Mouse (Mus musculus): Measurements from ENCODE around the gene Kcnh2. TPM values are rescaled to one million over a fixed set of nuclear protein-coding genes. Genes with fewer than 3 reads are reported as not detected.

The Kcnh2 gene
- polyA plus RNA-seq, 1 experiment, result 26.3 TPM

DNA sequence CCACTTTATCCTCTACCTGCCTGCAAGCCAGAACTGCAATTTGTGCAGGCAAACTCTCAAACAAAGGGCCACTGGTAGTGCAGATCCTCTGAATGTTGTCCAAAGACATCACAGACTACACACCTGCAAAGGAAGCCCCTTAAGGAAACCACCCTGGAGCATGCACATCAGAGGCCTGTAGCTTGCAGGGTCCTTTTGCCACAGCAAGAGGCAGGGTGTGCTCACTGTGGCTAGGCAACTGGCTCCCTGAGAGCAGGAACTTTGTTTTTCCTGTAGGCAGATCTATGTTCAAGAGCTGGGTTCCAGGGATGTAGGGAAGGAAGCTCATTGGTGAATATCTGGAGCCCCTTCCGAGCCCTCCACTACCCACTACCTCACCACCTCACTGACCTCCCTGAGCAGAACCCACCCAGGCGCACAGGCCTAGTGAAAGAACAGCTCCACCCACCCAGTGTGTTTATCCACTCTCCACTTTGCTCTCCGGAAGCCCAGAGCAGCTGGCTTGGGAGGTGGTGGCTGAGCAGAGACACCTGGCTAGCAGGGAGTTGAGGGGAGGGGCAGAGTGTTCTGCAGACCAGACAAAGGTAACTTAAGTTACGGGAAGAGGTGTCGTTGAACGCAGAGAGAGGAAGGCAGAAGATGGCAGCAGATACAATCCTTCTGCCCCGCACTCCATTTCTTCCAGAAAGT is 4.1 kb downstream of the Kcnh2 start:
- TF ChIP-seq CTCF (IDR thresholded peaks at IDR 0.05; ENCODE audit: extremely low read depth, insufficient read length, insufficient replicate concordance, low read depth, low read length) (no peak), POLR2A (IDR thresholded peaks at IDR 0.05; ENCODE audit: low read depth, low read length) (no peak)
- 0 out of 2 replicates have a peak overlapping the region, but pooled peaks have one; percentile 68 for H3K4me3 ChIP-seq (ENCODE audit: low read depth, low read length)

DNA sequence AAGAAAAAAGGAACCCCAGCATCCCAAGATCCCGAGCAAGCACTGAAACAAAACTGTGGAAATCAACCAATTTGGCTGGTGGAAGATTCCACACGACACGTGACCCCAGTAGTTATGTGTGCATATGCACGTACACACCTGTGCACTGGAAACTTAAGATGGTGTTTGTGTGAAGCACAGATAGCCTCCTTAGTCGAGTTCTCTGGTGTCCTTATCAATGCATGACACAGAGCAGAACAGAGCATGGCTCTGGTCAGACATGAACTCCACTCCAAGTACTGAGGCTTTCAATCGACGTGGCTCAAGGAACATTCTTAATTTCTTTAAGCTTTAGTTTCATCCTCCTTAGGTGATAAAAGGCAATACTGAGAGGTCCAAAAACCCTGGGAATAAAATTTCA is 5.1 kb downstream of the Kcnh2 start:
- no peak for TF ChIP-seq POLR2A (IDR thresholded peaks at IDR 0.05; ENCODE audit: low read depth, low read length)
- no peak for TF ChIP-seq CTCF (IDR thresholded peaks at IDR 0.05; ENCODE audit: extremely low read depth, insufficient read length, insufficient replicate concordance, low read depth, low read length)
- Histone ChIP-seq H3K4me1 (ENCODE audit: control insufficient read depth, insufficient read depth, insufficient read length, low read length) (peaks cover 18% of the 10 kb centered on the region), H3K36me3 (ENCODE audit: control insufficient read depth, insufficient read depth, low read length) (no peaks in the 10 kb centered on the region), H3K27me3 (ENCODE audit: control insufficient read depth, insufficient read depth, low read length) (peaks cover 7% of the 10 kb centered on the region), H3K27ac (ENCODE audit: insufficient read depth, low read depth, low read length) (no peak overlapping the region), H3K4me3 (ENCODE audit: low read depth, low read length) (no peak overlapping the region)
- WGBS, result 88% methylated on average over 7 of the region's 7 CpGs

More for the DNA sequence above, 4.1 kb downstream of the Kcnh2 start:
- WGBS, result 37% methylated on average over 7 of the region's 7 CpGs
- Histone ChIP-seq H3K27me3 (ENCODE audit: control insufficient read depth, insufficient read depth, low read length) (peaks cover 17% of the 10 kb centered on the region), H3K4me1 (ENCODE audit: control insufficient read depth, insufficient read depth, insufficient read length, low read length) (peaks cover 20% of the 10 kb centered on the region), H3K27ac (ENCODE audit: insufficient read depth, low read depth, low read length) (peak overlapping the region; percentile 32; the same call in 1 of the 2 replicates), H3K36me3 (ENCODE audit: control insufficient read depth, insufficient read depth, low read length) (no peaks in the 10 kb centered on the region)

DNA sequence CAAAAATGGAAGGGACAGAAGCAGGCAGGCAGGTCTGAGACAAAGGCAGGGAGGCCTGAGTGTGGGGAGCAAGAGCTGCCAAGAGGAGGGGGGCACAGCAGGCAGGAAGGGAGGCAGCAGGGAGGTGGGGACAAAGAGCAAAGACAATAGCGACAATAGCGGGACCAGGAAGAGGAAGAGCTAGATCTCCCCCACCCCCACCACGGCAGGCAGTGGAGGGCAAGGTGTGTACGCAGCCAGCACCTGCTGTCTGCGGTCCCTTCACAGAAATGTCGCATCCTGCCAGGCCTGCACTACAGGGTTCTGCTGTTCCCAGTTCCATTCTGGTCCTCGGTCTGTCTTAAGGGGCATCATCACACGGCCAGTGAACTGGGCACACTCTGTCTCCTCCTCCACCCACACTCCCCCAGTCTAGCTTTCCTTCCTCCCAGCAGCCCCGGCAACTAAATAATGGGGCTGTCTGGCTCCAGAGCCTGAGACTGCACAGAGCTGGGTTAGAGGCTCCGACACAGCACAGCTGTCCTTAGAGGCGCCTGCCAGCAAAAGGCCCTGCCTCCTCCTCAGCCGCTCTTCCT is 6.8 kb downstream of the Kcnh2 start:
- Histone ChIP-seq H3K27me3 (ENCODE audit: control insufficient read depth, insufficient read depth, low read length) (no peaks in the 10 kb centered on the region; the same call in 1 of the 2 replicates), H3K4me3 (ENCODE audit: low read depth, low read length) (no peak overlapping the region), H3K27ac (ENCODE audit: insufficient read depth, low read depth, low read length) (peak overlapping the region; percentile 40; the same call in 1 of the 2 replicates), H3K4me1 (ENCODE audit: control insufficient read depth, insufficient read depth, insufficient read length, low read length) (peaks cover 18% of the 10 kb centered on the region), H3K36me3 (ENCODE audit: control insufficient read depth, insufficient read depth, low read length) (no peaks in the 10 kb centered on the region)
- TF ChIP-seq CTCF (IDR thresholded peaks at IDR 0.05; ENCODE audit: extremely low read depth, insufficient read length, insufficient replicate concordance, low read depth, low read length) (no peak), POLR2A (IDR thresholded peaks at IDR 0.05; ENCODE audit: low read depth, low read length) (no peak)
- 8% methylated on average over 12 of the region's 12 CpGs for WGBS

DNA sequence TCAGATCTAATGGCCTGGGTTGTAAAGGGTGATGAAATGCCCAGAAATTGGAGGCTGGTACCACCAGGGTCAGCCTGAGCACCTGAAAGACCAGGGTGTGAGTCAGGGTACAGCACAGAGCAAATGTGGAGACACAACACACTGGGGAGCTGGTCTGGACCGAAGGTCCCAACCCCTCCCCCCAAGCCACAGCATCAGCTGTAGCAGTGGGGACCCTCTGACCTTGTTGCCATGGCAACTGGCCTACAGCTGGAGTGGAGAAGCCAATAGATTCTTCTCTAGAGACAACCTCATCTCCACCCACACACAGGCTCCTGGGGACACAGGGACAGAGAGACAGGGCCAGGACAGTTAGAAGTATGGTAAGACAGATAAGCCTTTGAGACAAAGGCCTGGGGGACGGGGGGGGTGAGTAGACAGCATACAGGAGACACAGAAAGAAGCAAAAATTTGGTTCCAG is 7.4 kb downstream of the Kcnh2 start:
- H3K4me1 ChIP-seq (ENCODE audit: control insufficient read depth, insufficient read depth, insufficient read length, low read length), result peaks cover 15% of the 10 kb centered on the region
- no peaks in the 10 kb centered on the region; the same call in 1 of the 2 replicates for H3K27me3 ChIP-seq (ENCODE audit: control insufficient read depth, insufficient read depth, low read length)
- H3K27ac ChIP-seq (ENCODE audit: insufficient read depth, low read depth, low read length), result peak overlapping the region; percentile 20; the same call in 1 of the 2 replicates
- TF ChIP-seq POLR2A (IDR thresholded peaks at IDR 0.05; ENCODE audit: low read depth, low read length) (no peak), CTCF (IDR thresholded peaks at IDR 0.05; ENCODE audit: extremely low read depth, insufficient read length, insufficient replicate concordance, low read depth, low read length) (no peak)
- 48% methylated on average over 2 of the region's 2 CpGs for WGBS
- no peaks in the 10 kb centered on the region for H3K36me3 ChIP-seq (ENCODE audit: control insufficient read depth, insufficient read depth, low read length)
- H3K4me3 ChIP-seq (ENCODE audit: low read depth, low read length), result no peak overlapping the region

DNA sequence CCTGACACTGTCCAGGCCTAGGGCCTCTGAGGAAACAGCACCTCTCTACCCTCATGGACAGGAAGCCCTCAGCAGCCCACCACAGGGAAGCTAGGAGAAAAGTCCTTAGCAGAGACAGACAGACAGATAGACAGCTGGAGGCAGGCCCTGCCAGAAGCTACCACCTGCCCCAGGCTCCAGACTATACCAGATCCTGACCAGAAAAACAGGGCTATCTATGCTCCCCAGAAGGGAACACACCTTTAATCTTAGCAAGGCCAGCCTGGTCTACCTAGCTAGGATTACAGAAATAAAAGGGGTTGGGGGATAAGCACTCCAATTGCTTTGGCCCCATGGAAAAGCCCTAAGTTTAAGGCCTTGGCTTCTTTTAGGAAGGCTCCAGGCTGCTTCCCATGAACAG is 8.0 kb downstream of the Kcnh2 start:
- H3K27ac ChIP-seq (ENCODE audit: insufficient read depth, low read depth, low read length), result no peak overlapping the region
- no peak overlapping the region for H3K4me3 ChIP-seq (ENCODE audit: low read depth, low read length)
- no peaks in the 10 kb centered on the region for H3K27me3 ChIP-seq (ENCODE audit: control insufficient read depth, insufficient read depth, low read length)
- peaks cover 9% of the 10 kb centered on the region for H3K4me1 ChIP-seq (ENCODE audit: control insufficient read depth, insufficient read depth, insufficient read length, low read length)
- no peaks in the 10 kb centered on the region for H3K36me3 ChIP-seq (ENCODE audit: control insufficient read depth, insufficient read depth, low read length)
- TF ChIP-seq POLR2A (IDR thresholded peaks at IDR 0.05; ENCODE audit: low read depth, low read length) (no peak), CTCF (IDR thresholded peaks at IDR 0.05; ENCODE audit: extremely low read depth, insufficient read length, insufficient replicate concordance, low read depth, low read length) (no peak)

DNA sequence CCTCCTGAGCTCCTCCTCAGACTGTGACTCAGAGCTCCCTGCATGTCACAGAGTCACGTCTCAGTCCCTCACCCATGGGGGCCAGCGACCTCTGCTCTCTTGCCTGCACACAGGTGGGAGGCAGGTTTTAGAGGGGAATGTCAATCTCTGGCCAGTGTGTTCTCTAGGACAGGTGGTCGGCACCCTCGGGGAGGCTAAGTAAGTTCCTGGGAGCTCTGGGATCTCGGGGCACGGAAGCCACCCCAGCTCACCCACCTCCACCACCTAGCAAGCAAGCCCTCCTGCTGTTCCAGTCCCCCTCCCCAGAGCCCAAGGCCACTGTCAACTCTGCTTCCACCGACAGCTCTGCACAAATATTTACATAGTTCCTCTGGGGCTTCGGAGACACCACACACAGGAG is 8.4 kb downstream of the Kcnh2 start:
- H3K36me3 ChIP-seq (ENCODE audit: control insufficient read depth, insufficient read depth, low read length), result no peaks in the 10 kb centered on the region
- TF ChIP-seq POLR2A (IDR thresholded peaks at IDR 0.05; ENCODE audit: low read depth, low read length), result no peak
- no peak for TF ChIP-seq CTCF (IDR thresholded peaks at IDR 0.05; ENCODE audit: extremely low read depth, insufficient read length, insufficient replicate concordance, low read depth, low read length)
- H3K4me3 ChIP-seq (ENCODE audit: low read depth, low read length), result no peak overlapping the region
- no peak overlapping the region for H3K27ac ChIP-seq (ENCODE audit: insufficient read depth, low read depth, low read length)
- no peaks in the 10 kb centered on the region for H3K27me3 ChIP-seq (ENCODE audit: control insufficient read depth, insufficient read depth, low read length)
- H3K4me1 ChIP-seq (ENCODE audit: control insufficient read depth, insufficient read depth, insufficient read length, low read length), result peaks cover 6% of the 10 kb centered on the region
- WGBS, result 66% methylated on average over 8 of the region's 8 CpGs

DNA sequence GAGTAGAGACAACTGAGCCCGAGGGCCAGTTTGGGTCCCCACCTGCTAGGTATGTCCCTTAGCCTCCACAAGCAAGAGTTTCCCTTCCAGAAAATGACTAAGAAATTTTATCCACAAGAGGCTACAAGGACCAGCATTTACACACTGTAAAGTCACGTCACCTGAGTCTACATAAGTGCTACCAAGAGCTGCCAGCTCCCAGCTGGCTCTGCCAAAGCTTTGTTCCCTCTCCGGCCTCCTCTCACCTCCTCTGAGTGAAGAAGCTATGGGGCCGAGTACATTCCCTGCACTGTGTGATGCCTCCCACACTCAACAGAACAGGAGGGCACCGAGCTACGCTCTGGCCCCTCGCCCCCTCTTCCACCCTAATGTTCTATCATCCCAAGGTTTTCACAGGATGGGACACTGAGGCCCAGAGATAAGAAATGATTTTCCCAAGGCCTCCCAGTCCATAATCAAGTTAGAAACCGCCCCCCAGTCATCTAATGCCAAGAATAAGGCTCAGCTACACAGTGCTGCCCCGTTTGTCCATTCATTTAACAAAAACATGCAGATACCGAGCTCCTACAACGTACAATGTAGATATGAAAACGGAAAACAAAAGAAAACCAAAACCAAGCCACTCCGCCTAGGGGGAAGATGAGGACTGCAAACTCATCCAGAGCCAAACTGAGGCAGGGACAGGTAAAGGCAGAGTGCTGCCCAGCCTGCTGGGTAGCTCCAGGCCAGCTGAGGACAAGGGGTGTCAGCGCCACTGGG is 9.0 kb downstream of the Kcnh2 start:
- Histone ChIP-seq H3K36me3 (ENCODE audit: control insufficient read depth, insufficient read depth, low read length) (no peaks in the 10 kb centered on the region), H3K27me3 (ENCODE audit: control insufficient read depth, insufficient read depth, low read length) (no peaks in the 10 kb centered on the region), H3K27ac (ENCODE audit: insufficient read depth, low read depth, low read length) (no peak overlapping the region), H3K4me3 (ENCODE audit: low read depth, low read length) (no peak overlapping the region), H3K4me1 (ENCODE audit: control insufficient read depth, insufficient read depth, insufficient read length, low read length) (peaks cover 3% of the 10 kb centered on the region; the same call in 1 of the 2 replicates)
- 81% methylated on average over 14 of the region's 14 CpGs for WGBS
- no peak for TF ChIP-seq CTCF (IDR thresholded peaks at IDR 0.05; ENCODE audit: extremely low read depth, insufficient read length, insufficient replicate concordance, low read depth, low read length)
- no peak for TF ChIP-seq POLR2A (IDR thresholded peaks at IDR 0.05; ENCODE audit: low read depth, low read length)

Data from small intestine, adult 2 months (tissue).